Mouse (Mus musculus) kidney, adult 2 months (tissue): ENCODE results near the gene Prex1.

Source experiments
- CTCF ChIP-seq: fragments of 200-500 bp; conservative IDR thresholded peaks from 2 replicates; pipeline ENCODE4 v1.5.1; 2011; ENCODE audit warnings: low read depth, mild to moderate bottlenecking, control low read depth, low read length, moderate library complexity, mixed read lengths; ENCODE audit not compliant: insufficient read depth, insufficient read length
- POLR2A ChIP-seq: fragments of 200-500 bp; IDR thresholded peaks from one replicate; pipeline ENCODE4 v1.6.1; 2011; ENCODE audit warnings: low read depth, low read length, control low read depth

DNA sequence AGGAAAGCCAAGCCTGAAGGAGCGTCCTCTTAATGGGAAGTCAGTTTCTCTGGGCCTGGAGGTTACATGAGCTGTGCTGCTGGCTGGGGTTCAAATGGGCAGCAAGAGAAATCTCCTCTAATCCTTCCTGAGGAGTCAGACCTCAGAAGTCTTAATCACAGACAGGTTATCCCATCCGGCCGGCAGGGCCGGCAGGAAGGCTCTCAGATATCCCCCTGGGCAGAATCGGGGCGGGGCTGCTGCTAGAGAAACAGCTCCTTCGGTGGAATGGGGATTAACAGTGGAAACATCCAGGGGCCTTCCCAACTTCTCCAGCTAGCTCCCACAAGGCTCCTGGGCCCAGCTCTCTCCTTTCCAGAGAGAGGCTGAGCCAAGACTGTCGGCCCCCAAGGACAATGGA is 105.1 kb downstream of the Prex1 start:
- TF ChIP-seq CTCF = no peak
- TF ChIP-seq POLR2A = no peak
